Mouse (Mus musculus): ENCODE results near the gene Slc9a4.

DNA sequence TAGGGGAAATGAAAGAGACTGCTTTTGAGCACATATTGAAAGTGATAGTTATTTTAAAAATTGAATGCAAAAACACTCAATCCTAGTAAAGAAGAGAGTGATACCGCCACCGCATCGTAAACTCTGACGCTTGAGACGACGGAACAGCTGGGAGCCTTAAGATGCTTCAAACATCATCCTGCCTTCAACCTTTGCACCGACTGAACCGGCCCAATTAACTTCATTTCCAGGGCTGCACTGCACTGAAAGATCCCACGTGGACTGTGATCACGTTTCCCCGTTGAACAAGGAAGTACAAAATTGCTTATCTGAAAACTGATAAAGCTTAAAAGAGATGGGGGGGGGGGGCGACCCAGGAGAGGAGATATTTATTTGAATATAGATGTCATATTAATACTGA, 79.1 kb downstream of the Slc9a4 start:
- TF ChIP-seq CTCF (IDR thresholded peaks at IDR 0.05; ENCODE audit: low read depth) (no peak), EP300 (optimal IDR thresholded peaks at IDR 0.05) (no peak)
